Comparison of ENCODE assay signal across 8 mouse cellular contexts in the genomic region with DNA sequence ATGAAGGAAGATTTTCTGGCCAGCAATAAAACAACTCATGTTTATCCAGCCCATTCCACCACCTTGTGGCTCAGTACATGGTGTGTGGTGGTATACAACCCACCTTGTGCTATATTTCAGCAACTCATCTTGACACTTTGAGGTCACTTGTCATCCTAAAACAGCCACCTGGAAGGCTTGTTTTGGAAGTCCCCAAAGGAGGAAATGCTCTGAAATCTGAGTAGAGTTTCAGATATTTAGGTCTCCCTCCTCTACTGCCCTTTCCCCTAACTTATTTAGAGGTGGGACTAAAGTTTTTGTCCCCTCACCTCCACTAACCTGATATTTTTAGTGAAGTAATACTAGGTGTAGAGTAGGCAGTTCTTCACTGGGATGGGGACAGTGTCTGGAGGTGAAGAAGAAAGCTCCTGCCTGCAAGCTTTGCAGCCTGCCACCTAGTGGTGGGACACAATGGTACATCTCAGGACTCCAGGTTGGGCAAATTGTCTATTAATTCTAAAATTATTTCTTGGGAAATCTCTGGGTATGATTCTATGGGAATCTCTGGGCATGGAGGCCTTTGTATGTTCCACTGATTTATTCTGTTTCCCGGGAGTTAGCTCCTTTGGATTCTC. TPM values are rescaled to one million over a fixed set of nuclear protein-coding genes. Genes with fewer than 3 reads are reported as not detected.
A peak's percentile ranks its signal among the peaks of the same experiment; 100 is the strongest.
DNase-seq lines count a peak whose midpoint lies in the region; ATAC-seq and TF ChIP-seq lines count a peak whose summit lies in the region.

No protein-coding gene starts in this region.

- peak; percentile 90 for DNase-seq in MEL (ENCODE audit: low read depth, low spot score)
- peak; percentile 61 for DNase-seq in brain, embryonic 14.5 days (ENCODE audit: low read depth)
- peak; percentile 15 for DNase-seq in heart, postnatal 25 days (ENCODE audit: low spot score)
- peak; percentile 26 to 63 for DNase-seq in layer of hippocampus, adult 2 months (ENCODE audit: low spot score in 2 of 2)
- DNase-seq in lung, postnatal 10 days = peak; percentile 82
- DNase-seq in right cerebral cortex, adult 2 months (ENCODE audit: low spot score in 2 of 2) = peak; percentile 67 to 74
- peak; percentile 60 for DNase-seq in urinary bladder, postnatal 25 days (ENCODE audit: low spot score)

- no peak overlapping the region for H3K27ac ChIP-seq in MEL (ENCODE audit: control insufficient read depth, low read depth, low read length)
- no peak overlapping the region for H3K27ac ChIP-seq in layer of hippocampus, adult 2 months

- TF ChIP-seq POLR2A in MEL (IDR thresholded peaks at IDR 0.05; ENCODE audit: control insufficient read depth in 1 of 2, insufficient read depth in 1 of 2, low read depth in 1 of 2, low read length in 2 of 2, poor library complexity in 1 of 2) = no peak
- TF ChIP-seq POLR2A in brain, embryonic 14.5 days (IDR thresholded peaks at IDR 0.05; ENCODE audit: borderline replicate concordance, extremely low read depth, insufficient read depth, insufficient read length, poor library complexity, severe bottlenecking) = no peak

- no peak overlapping the region for H3K9ac ChIP-seq in MEL (ENCODE audit: control insufficient read depth, low read depth, low read length, poor library complexity, severe bottlenecking)

- no peaks in the 10 kb centered on the region for H3K9me3 ChIP-seq in MEL (replicated peaks; ENCODE audit: insufficient read depth, low read length)

- peak; percentile 51 for ATAC-seq in erythroid progenitor cell, adult 5-6 weeks (replicated peaks; ENCODE audit: low FRiP score, poor library complexity, severe bottlenecking)

- H3K4me3 ChIP-seq in MEL (ENCODE audit: control insufficient read depth in 1 of 2, insufficient read depth in 1 of 2, low read depth in 2 of 2, low read length in 2 of 2) = no peak overlapping the region
- H3K4me3 ChIP-seq in layer of hippocampus, adult 2 months = no peak overlapping the region

- H3K36me3 ChIP-seq in MEL (ENCODE audit: control insufficient read depth in 1 of 2, insufficient read depth in 2 of 2, low read length in 2 of 2) = peaks cover 0 to 47% of the 10 kb centered on the region in 2 experiments; a peak in 2 of 4 replicates

- 0 out of 4 replicates have a peak, but pooled peaks of 1 of the 2 experiments have one; percentile 4 for TF ChIP-seq EP300 in MEL (IDR thresholded peaks at IDR 0.05; ENCODE audit: low read depth in 1 of 2, low read length in 2 of 2)

- peaks cover 2% of the 10 kb centered on the region; the same call in 1 of the 2 replicates for H3K79me2 ChIP-seq in MEL (ENCODE audit: control insufficient read depth, insufficient read depth, low read length, poor library complexity)

- intact Hi-C loops in heart, postnatal 25 days (cut with DNase I) = loop anchor here (5.0 kb wide), 2 partner anchors 50 to 100 kb away; no protein-coding TSS in a partner anchor

- peaks cover 28% of the 10 kb centered on the region in 2 experiments for H3K4me1 ChIP-seq in MEL (ENCODE audit: control insufficient read depth in 1 of 2, insufficient read depth in 2 of 2, low read length in 2 of 2)

- H3K27me3 ChIP-seq in MEL (ENCODE audit: control insufficient read depth in 1 of 2, insufficient read depth in 2 of 2, low read length in 2 of 2) = no peaks in the 10 kb centered on the region

- TF ChIP-seq RAD21 in MEL (IDR thresholded peaks at IDR 0.05; ENCODE audit: low read depth, low read length) = peak; percentile 73

- peak; percentile 88 to 96 (median 96) for TF ChIP-seq CTCF in MEL (IDR thresholded peaks at IDR 0.05 in 2 of 3, conservative IDR thresholded peaks at IDR 0.05 in 1 of 3; ENCODE audit: control insufficient read depth in 1 of 3, insufficient read depth in 1 of 3, low read depth in 2 of 3, low read length in 3 of 3, poor library complexity in 1 of 3, severe bottlenecking in 1 of 3)
- peak; percentile 77 for TF ChIP-seq CTCF in brain, embryonic 14.5 days (IDR thresholded peaks at IDR 0.05; ENCODE audit: borderline replicate concordance, extremely low read depth, insufficient read depth, insufficient read length)
- peak; percentile 98 for TF ChIP-seq CTCF in layer of hippocampus, adult 2 months (conservative IDR thresholded peaks at IDR 0.05)

TF ChIP-seq in MEL, 35 proteins besides CTCF, POLR2A, EP300 and RAD21:
- TF ChIP-seq CHD2 (IDR thresholded peaks at IDR 0.05; ENCODE audit: low read length) = no peak
- TF ChIP-seq CHD1 (IDR thresholded peaks at IDR 0.05; ENCODE audit: low read depth, low read length) = no peak
- TF ChIP-seq MAX (IDR thresholded peaks at IDR 0.05; ENCODE audit: low read length) = no peak
- no peak for TF ChIP-seq UBTF (IDR thresholded peaks at IDR 0.05; ENCODE audit: borderline replicate concordance, insufficient read depth, low read depth, low read length)
- TF ChIP-seq NRF1 (IDR thresholded peaks at IDR 0.05; ENCODE audit: insufficient read depth, low read depth, low read length, poor library complexity, severe bottlenecking) = no peak
- TF ChIP-seq GABPA (IDR thresholded peaks at IDR 0.05; ENCODE audit: low read depth, low read length) = no peak
- TF ChIP-seq MEF2A (IDR thresholded peaks at IDR 0.05; ENCODE audit: extremely low read depth, insufficient replicate concordance, low read depth, low read length, poor library complexity, severe bottlenecking) = no peak
- TF ChIP-seq SMC3 (IDR thresholded peaks at IDR 0.05; ENCODE audit: low read depth, low read length) = peak; percentile 85

RNA-seq across cellular contexts. Expression of a gene that starts 2.5 kb away (rescaled TPM):
- 3.3 and 4.2 TPM in 2 replicates for total RNA-seq in MEL (2012; rRNA removed)
- 1 to 10 TPM in 1 of 2 experiments, not detected in 1; 8.1 TPM for polyA plus RNA-seq in MEL (2012; ENCODE audit: insufficient read depth in 1 of 2, insufficient read length in 2 of 2, low read depth in 1 of 2, low replicate concordance in 2 of 2, missing spikeins in 1 of 2)
- 4.2 and 6.8 TPM in 2 replicates for polyA plus RNA-seq in brain, embryonic 14.5 days (2012; rRNA removed)
- total RNA-seq in erythroid progenitor cell, adult 5-6 weeks (2015; ENCODE audit: low replicate concordance) = 2.2 and 2.5 TPM in 2 replicates
- 8.0 and 11.1 TPM in 2 replicates for total RNA-seq in erythroid progenitor cell, adult 5-6 weeks (2017; ENCODE audit: low replicate concordance)
- total RNA-seq in heart, postnatal 25 days (2021) = 10 to 100 TPM; 20.6 to 25.6 TPM
- 10 to 100 TPM; 10.4 to 11.5 TPM for total RNA-seq in layer of hippocampus, adult 2 months (2021)

RNA-seq across cellular contexts. Expression of a gene that starts 17.7 kb away (rescaled TPM):
- total RNA-seq in MEL (2012; rRNA removed) = 267 and 271 TPM in 2 replicates
- 100 to 1,000 TPM in 1 of 2 experiments, not detected in 1; 332 TPM for polyA plus RNA-seq in MEL (2012; ENCODE audit: insufficient read depth in 1 of 2, insufficient read length in 2 of 2, low read depth in 1 of 2, low replicate concordance in 2 of 2, missing spikeins in 1 of 2)
- 69.2 and 69.8 TPM in 2 replicates for polyA plus RNA-seq in brain, embryonic 14.5 days (2012; rRNA removed)
- 158 and 178 TPM in 2 replicates for total RNA-seq in erythroid progenitor cell, adult 5-6 weeks (2015; ENCODE audit: low replicate concordance)
- 104 and 105 TPM in 2 replicates for total RNA-seq in erythroid progenitor cell, adult 5-6 weeks (2017; ENCODE audit: low replicate concordance)
- total RNA-seq in heart, postnatal 25 days (2021) = 100 to 1,000 TPM; 362 to 371 TPM
- total RNA-seq in layer of hippocampus, adult 2 months (2021) = 10 to 100 TPM; 73.5 to 75.2 TPM

RNA-seq across cellular contexts. Expression of a gene that starts 30.8 kb away (rescaled TPM):
- total RNA-seq in MEL (2012; rRNA removed) = 0.85 and 1.3 TPM in 2 replicates
- polyA plus RNA-seq in MEL (2012; ENCODE audit: insufficient read depth in 1 of 2, insufficient read length in 2 of 2, low read depth in 1 of 2, low replicate concordance in 2 of 2, missing spikeins in 1 of 2) = 1 to 10 TPM in 1 of 2 experiments, not detected in 1; 9.3 TPM
- polyA plus RNA-seq in brain, embryonic 14.5 days (2012; rRNA removed) = 7.6 and 9.3 TPM in 2 replicates
- total RNA-seq in erythroid progenitor cell, adult 5-6 weeks (2015; ENCODE audit: low replicate concordance) = 2.9 TPM in 1 of 2 replicates, not detected in the other
- total RNA-seq in erythroid progenitor cell, adult 5-6 weeks (2017; ENCODE audit: low replicate concordance) = 3.0 TPM in 1 of 2 replicates, not detected in the other
- total RNA-seq in heart, postnatal 25 days (2021) = 1 to 10 TPM; 6.5 to 7.7 TPM
- total RNA-seq in layer of hippocampus, adult 2 months (2021) = 10 to 100 TPM; 14.3 to 16.9 TPM

Comparison
In these comparisons a context has a peak if more than half of its experiments do, and no peak if none do; other contexts are left out.
1. DNase-seq: peak in every context shown above with its lines; median percentile 90 in MEL; 82 in lung, postnatal 10 days; 70 in right cerebral cortex, adult 2 months; 61 in brain, embryonic 14.5 days; 60 in urinary bladder, postnatal 25 days; 44 in layer of hippocampus, adult 2 months; 15 in heart, postnatal 25 days.